Mouse (Mus musculus) cerebellum, postnatal 14 days (tissue): ENCODE measurements at regions not wholly inside any gene's neighbourhood (a gene's known extent, or its start where the extent isn't known, plus 50 kb on each side); places are given as distances from the start of the nearest gene placed in this dataset.
"Not testable (repeated sequence)": the region's sequence is repeated elsewhere in the genome, so short reads cannot be mapped to it uniquely, and the experiment has no call there.

Experiments
- DNase-seq, 2 experiments: peaks; one replicate each; pipeline ENCODE4 v3.0.0; 2021; ENCODE audit warnings: mixed read lengths in 2 of 2

GRCm38 (mm10) chr16:26860566-26860965, 130.9 kb downstream of the Gmnc start:
- no peak for DNase-seq

- peak in 1 of 2 experiments; percentile 3 for DNase-seq
Observed at GRCm38 (mm10) chr16:26849191-26849590, 142.3 kb downstream of the Gmnc start.

GRCm38 (mm10) chr16:26827006-26827405, 164.4 kb downstream of the Gmnc start:
- DNase-seq = no peak

- not testable (repeated sequence) for DNase-seq
Observed at GRCm38 (mm10) chr16:26811201-26811600, 180.3 kb downstream of the Gmnc start.

GRCm38 (mm10) chr16:26805426-26805825, 186.0 kb downstream of the Gmnc start:
- DNase-seq = peak; percentile 42 to 62

GRCm38 (mm10) chr16:26787042-26787620, 204.3 kb downstream of the Gmnc start:
- no peak for DNase-seq

- DNase-seq = peak; percentile 23 to 29
Observed at GRCm38 (mm10) chr16:26782331-26782730, 200.8 kb downstream of the Il1rap start.
